Mouse (Mus musculus): ENCODE measurements around the gene Adcy7. TPM values are rescaled to one million over a fixed set of nuclear protein-coding genes. Genes with fewer than 3 reads are reported as not detected.

Gene Adcy7
- polyA plus RNA-seq, 1 experiment, result 2.1 TPM

GRCm38 (mm10) chr8:88309881-88310280 is 37.7 kb downstream of the Adcy7 start:
- no peaks in the 10 kb centered on the region for H3K9me3 ChIP-seq (replicated peaks; ENCODE audit: control insufficient read depth, insufficient read depth, low read length, poor library complexity, severe bottlenecking)
- H3K4me3 ChIP-seq (ENCODE audit: low read depth, low read length), result no peak overlapping the region
- no peak overlapping the region for H3K9ac ChIP-seq (ENCODE audit: low read depth, poor library complexity, severe bottlenecking)
- H3K36me3 ChIP-seq (ENCODE audit: control insufficient read depth, insufficient read depth, low read length, poor library complexity, severe bottlenecking), result no peaks in the 10 kb centered on the region
- TF ChIP-seq EP300 (IDR thresholded peaks at IDR 0.05; ENCODE audit: insufficient read depth, low read depth, low read length), result no peak
- no peak for TF ChIP-seq CTCF (IDR thresholded peaks at IDR 0.05; ENCODE audit: low read depth, low read length)
- TF ChIP-seq POLR2A (IDR thresholded peaks at IDR 0.05; ENCODE audit: insufficient read depth, low read length), result no peak
- H3K27me3 ChIP-seq (ENCODE audit: control insufficient read depth, insufficient read depth, low read length, poor library complexity, severe bottlenecking), result no peaks in the 10 kb centered on the region
- H3K4me1 ChIP-seq (ENCODE audit: control insufficient read depth, insufficient read depth, low read length), result no peaks in the 10 kb centered on the region
- no peak overlapping the region for H3K27ac ChIP-seq (ENCODE audit: insufficient read depth, low read length)

GRCm38 (mm10) chr8:88310286-88310685 is 38.1 kb downstream of the Adcy7 start:
- H3K36me3 ChIP-seq (ENCODE audit: control insufficient read depth, insufficient read depth, low read length, poor library complexity, severe bottlenecking), result no peaks in the 10 kb centered on the region
- no peaks in the 10 kb centered on the region for H3K27me3 ChIP-seq (ENCODE audit: control insufficient read depth, insufficient read depth, low read length, poor library complexity, severe bottlenecking)
- no peak overlapping the region for H3K27ac ChIP-seq (ENCODE audit: insufficient read depth, low read length)
- no peak for TF ChIP-seq EP300 (IDR thresholded peaks at IDR 0.05; ENCODE audit: insufficient read depth, low read depth, low read length)
- no peaks in the 10 kb centered on the region for H3K9me3 ChIP-seq (replicated peaks; ENCODE audit: control insufficient read depth, insufficient read depth, low read length, poor library complexity, severe bottlenecking)
- no peak overlapping the region for H3K9ac ChIP-seq (ENCODE audit: low read depth, poor library complexity, severe bottlenecking)
- H3K4me1 ChIP-seq (ENCODE audit: control insufficient read depth, insufficient read depth, low read length), result no peaks in the 10 kb centered on the region
- H3K4me3 ChIP-seq (ENCODE audit: low read depth, low read length), result no peak overlapping the region

DNA sequence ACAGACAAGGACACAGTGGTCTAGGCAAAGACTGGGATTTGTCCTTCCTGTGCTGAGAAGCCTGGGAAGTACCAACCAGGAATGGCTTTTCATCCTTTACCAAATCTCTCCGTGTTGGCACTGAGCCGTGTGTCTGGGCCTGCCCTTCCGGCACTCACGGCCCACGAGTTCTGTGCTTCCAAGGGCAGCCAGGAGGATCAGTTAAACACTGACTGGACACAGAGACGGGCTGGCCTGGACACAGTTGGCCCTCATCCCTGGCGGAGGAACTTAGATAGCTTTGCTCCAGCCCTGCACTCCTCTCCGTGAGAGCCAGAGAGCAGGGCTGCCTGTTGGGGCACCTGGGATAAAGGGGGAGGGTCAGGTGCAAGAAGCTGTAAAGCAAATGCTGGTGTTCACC is 40.8 kb downstream of the Adcy7 start:
- Histone ChIP-seq H3K9me3 (replicated peaks; ENCODE audit: control insufficient read depth, insufficient read depth, low read length, poor library complexity, severe bottlenecking) (no peaks in the 10 kb centered on the region), H3K9ac (ENCODE audit: low read depth, poor library complexity, severe bottlenecking) (no peak overlapping the region), H3K4me3 (ENCODE audit: low read depth, low read length) (no peak overlapping the region), H3K36me3 (ENCODE audit: control insufficient read depth, insufficient read depth, low read length, poor library complexity, severe bottlenecking) (no peaks in the 10 kb centered on the region), H3K27ac (ENCODE audit: insufficient read depth, low read length) (no peak overlapping the region), H3K27me3 (ENCODE audit: control insufficient read depth, insufficient read depth, low read length, poor library complexity, severe bottlenecking) (no peaks in the 10 kb centered on the region), H3K4me1 (ENCODE audit: control insufficient read depth, insufficient read depth, low read length) (no peaks in the 10 kb centered on the region)
- TF ChIP-seq EP300 (IDR thresholded peaks at IDR 0.05; ENCODE audit: insufficient read depth, low read depth, low read length) (no peak), POLR2A (IDR thresholded peaks at IDR 0.05; ENCODE audit: insufficient read depth, low read length) (no peak), CTCF (IDR thresholded peaks at IDR 0.05; ENCODE audit: low read depth, low read length) (no peak)

DNA sequence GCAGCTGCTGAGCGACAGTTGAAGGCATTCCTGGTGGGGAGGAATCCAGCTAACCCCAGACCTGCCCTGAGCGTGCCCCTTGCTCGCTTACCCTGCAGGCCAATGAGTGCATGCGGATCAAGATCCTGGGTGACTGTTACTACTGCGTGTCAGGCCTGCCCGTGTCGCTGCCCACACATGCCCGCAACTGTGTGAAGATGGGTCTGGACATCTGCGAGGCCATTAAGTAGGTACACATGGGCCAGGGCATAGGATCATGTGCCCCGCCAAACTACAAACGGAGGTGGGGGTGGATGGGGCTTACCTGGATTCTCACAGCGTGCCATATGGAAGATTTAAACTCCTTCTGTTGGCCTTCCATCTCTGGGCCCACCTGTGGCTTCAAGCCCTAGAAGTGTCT is 41.8 kb downstream of the Adcy7 start:
- Histone ChIP-seq H3K27ac (ENCODE audit: insufficient read depth, low read length) (no peak overlapping the region), H3K9ac (ENCODE audit: low read depth, poor library complexity, severe bottlenecking) (no peak overlapping the region)
- no peak for TF ChIP-seq POLR2A (IDR thresholded peaks at IDR 0.05; ENCODE audit: insufficient read depth, low read length)
- TF ChIP-seq CTCF (IDR thresholded peaks at IDR 0.05; ENCODE audit: low read depth, low read length), result no peak
- TF ChIP-seq EP300 (IDR thresholded peaks at IDR 0.05; ENCODE audit: insufficient read depth, low read depth, low read length), result no peak

DNA sequence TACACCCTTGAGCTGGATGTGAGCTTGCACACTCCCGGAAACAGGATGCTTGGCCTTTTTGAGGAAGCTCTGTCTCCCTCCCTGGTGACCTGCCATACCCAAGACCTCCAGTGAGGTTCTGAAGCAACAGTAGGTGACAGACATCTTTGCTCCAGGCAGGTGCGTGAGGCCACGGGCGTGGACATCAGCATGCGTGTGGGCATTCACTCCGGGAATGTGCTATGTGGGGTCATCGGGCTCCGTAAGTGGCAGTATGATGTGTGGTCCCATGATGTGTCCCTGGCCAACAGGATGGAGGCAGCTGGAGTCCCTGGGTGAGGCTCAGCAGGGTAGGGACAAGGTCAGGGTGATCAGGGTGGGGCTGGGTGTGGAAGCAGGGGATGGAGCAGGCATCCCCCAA is 43.1 kb downstream of the Adcy7 start:
- no peaks in the 10 kb centered on the region for H3K4me1 ChIP-seq (ENCODE audit: control insufficient read depth, insufficient read depth, low read length)
- no peak overlapping the region for H3K9ac ChIP-seq (ENCODE audit: low read depth, poor library complexity, severe bottlenecking)
- H3K27me3 ChIP-seq (ENCODE audit: control insufficient read depth, insufficient read depth, low read length, poor library complexity, severe bottlenecking), result no peaks in the 10 kb centered on the region
- no peak overlapping the region for H3K27ac ChIP-seq (ENCODE audit: insufficient read depth, low read length)
- H3K9me3 ChIP-seq (replicated peaks; ENCODE audit: control insufficient read depth, insufficient read depth, low read length, poor library complexity, severe bottlenecking), result no peaks in the 10 kb centered on the region
- no peaks in the 10 kb centered on the region for H3K36me3 ChIP-seq (ENCODE audit: control insufficient read depth, insufficient read depth, low read length, poor library complexity, severe bottlenecking)
- no peak overlapping the region for H3K4me3 ChIP-seq (ENCODE audit: low read depth, low read length)
- TF ChIP-seq POLR2A (IDR thresholded peaks at IDR 0.05; ENCODE audit: insufficient read depth, low read length) (no peak), EP300 (IDR thresholded peaks at IDR 0.05; ENCODE audit: insufficient read depth, low read depth, low read length) (no peak), CTCF (IDR thresholded peaks at IDR 0.05; ENCODE audit: low read depth, low read length) (no peak)

More for the DNA sequence above, 41.8 kb downstream of the Adcy7 start:
- Histone ChIP-seq H3K4me1 (ENCODE audit: control insufficient read depth, insufficient read depth, low read length) (no peaks in the 10 kb centered on the region), H3K4me3 (ENCODE audit: low read depth, low read length) (no peak overlapping the region), H3K36me3 (ENCODE audit: control insufficient read depth, insufficient read depth, low read length, poor library complexity, severe bottlenecking) (no peaks in the 10 kb centered on the region), H3K27me3 (ENCODE audit: control insufficient read depth, insufficient read depth, low read length, poor library complexity, severe bottlenecking) (no peaks in the 10 kb centered on the region), H3K9me3 (replicated peaks; ENCODE audit: control insufficient read depth, insufficient read depth, low read length, poor library complexity, severe bottlenecking) (no peaks in the 10 kb centered on the region)

DNA sequence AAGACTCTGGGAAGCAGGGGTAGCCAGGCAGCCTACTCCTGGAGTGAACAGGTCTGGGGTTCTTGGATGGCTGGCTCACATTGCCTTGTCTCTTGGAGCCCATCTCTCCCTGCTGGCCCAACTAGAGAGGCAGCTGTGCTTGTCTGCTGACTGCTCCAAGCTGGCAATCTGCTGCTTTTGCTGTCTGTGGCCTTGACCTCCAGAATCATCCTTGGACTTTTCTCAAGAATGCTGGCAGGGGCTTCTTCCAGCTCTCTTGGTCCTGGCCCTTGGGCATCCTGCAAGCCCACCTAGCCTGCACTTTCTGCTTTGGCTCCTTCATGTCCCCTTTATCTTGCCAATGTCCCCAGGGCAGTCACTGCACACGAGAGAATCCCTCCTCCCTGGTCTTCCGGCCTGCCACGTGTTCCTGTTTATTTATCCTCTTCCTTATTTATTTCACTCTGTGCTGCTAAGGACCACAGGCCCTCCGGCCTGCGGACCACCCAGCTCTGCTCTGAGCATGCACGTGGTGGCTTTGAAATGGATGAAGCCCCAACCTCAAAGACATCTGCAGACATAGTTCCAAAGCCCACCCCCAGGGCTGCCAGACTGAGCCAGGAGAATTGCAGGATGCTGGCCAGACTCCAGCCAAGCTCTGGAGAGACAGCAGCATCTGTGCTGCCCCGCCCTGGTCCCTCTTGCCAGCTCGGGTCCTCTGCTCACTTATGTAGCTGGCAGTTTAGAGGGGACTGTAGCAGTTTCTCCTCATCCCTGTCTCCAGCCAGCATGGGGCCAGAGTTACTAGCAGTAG is 44.1 kb downstream of the Adcy7 start:
- no peaks in the 10 kb centered on the region for H3K9me3 ChIP-seq (replicated peaks; ENCODE audit: control insufficient read depth, insufficient read depth, low read length, poor library complexity, severe bottlenecking)
- H3K27me3 ChIP-seq (ENCODE audit: control insufficient read depth, insufficient read depth, low read length, poor library complexity, severe bottlenecking), result no peaks in the 10 kb centered on the region
- H3K4me1 ChIP-seq (ENCODE audit: control insufficient read depth, insufficient read depth, low read length), result no peaks in the 10 kb centered on the region
- no peak overlapping the region for H3K4me3 ChIP-seq (ENCODE audit: low read depth, low read length)
- TF ChIP-seq POLR2A (IDR thresholded peaks at IDR 0.05; ENCODE audit: insufficient read depth, low read length) (no peak), CTCF (IDR thresholded peaks at IDR 0.05; ENCODE audit: low read depth, low read length) (no peak), EP300 (IDR thresholded peaks at IDR 0.05; ENCODE audit: insufficient read depth, low read depth, low read length) (no peak)
- no peak overlapping the region for H3K27ac ChIP-seq (ENCODE audit: insufficient read depth, low read length)
- H3K9ac ChIP-seq (ENCODE audit: low read depth, poor library complexity, severe bottlenecking), result no peak overlapping the region
- no peaks in the 10 kb centered on the region for H3K36me3 ChIP-seq (ENCODE audit: control insufficient read depth, insufficient read depth, low read length, poor library complexity, severe bottlenecking)
